Mouse (Mus musculus) heart, postnatal 0 days (tissue): ENCODE measurements around the gene Exoc3l.

Source experiments
- CTCF ChIP-seq: IDR thresholded peaks from 2 replicates; pipeline ENCODE4 v1.5.1; 2016; ENCODE audit warnings: antibody characterized with exemption, control low read depth, low read depth
- EP300 ChIP-seq: IDR thresholded peaks from 2 replicates; pipeline ENCODE4 v1.6.1; 2016; ENCODE audit warnings: antibody characterized with exemption, low read depth

DNA sequence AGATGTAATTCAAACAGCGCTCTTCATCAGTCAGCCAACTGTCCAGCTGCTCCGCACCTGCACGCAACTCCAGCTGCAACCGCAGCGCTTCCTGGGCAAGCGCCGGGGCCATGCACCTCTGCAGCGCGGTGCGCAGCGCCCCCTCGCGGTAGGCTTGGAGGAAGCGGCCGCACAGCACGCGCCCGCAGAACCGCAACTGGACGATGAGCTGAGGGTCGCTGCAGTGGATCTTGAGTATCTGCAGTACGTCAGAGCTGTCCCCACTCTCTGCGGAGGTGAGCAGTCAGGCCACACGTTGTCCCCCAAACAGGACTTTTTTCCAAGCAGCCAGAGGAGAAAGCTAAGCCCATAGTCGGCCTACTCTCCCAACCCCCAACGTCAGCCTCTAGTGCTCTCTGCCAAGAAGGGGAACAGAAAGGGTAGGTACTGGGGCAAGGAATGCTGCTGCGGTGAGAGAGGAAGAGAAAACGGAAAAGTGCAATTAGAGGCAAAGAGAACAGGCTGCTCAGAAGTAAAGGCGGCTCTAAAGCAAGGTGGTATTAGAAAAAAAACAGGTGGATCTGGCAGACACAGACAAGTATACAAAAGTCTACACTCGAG, 36.1 kb downstream of the Exoc3l start:
- TF ChIP-seq CTCF (peak; percentile 93), EP300 (no peak)
